Mouse (Mus musculus) embryonic facial prominence, embryonic 14.5 days (tissue): ENCODE data around the gene Nckap5l. TPM values are rescaled to one million over a fixed set of nuclear protein-coding genes. Genes with fewer than 3 reads are reported as not detected.
A peak's percentile ranks its signal among the peaks of the same experiment; 100 is the strongest.
"Not testable (repeated sequence)": the region's sequence is repeated elsewhere in the genome, so short reads cannot be mapped to it uniquely, and the experiment has no call there.

Experiments
- ATAC-seq: fragments of 200-750 bp; cut with Nextera tagmentation; 2 replicates; pipeline ENCODE4 v1.8.0; 2017; ENCODE audit warnings: low read depth, moderate number of reproducible peaks, moderate TSS enrichment
- DNase-seq: peaks from one replicate; pipeline ENCODE4 v3.0.0-alpha.2; 2015; ENCODE audit warnings: low spot score
- H3K27ac ChIP-seq: fragments of 300-500 bp; sonication (generic); replicated peaks from 2 replicates; pipeline ENCODE4 v1.5.1; 2014; ENCODE audit warnings: low read depth, mild to moderate bottlenecking, low read length, moderate library complexity
- H3K27me3 ChIP-seq: fragments of 300-500 bp; sonication (generic); replicated peaks from 2 replicates; pipeline ENCODE4 v1.6.1; 2014; ENCODE audit warnings: low read length; ENCODE audit not compliant: control insufficient read depth, insufficient read depth
- H3K36me3 ChIP-seq: fragments of 300-500 bp; sonication (generic); 2 replicates; pipeline ENCODE4 v1.6.1; 2014; ENCODE audit warnings: low read length, mixed read lengths; ENCODE audit not compliant: control insufficient read depth, insufficient read depth
- H3K4me1 ChIP-seq: fragments of 300-500 bp; sonication (generic); 2 replicates; pipeline ENCODE4 v1.6.1; 2014; ENCODE audit warnings: antibody characterized with exemption, low read length; ENCODE audit not compliant: control insufficient read depth, insufficient read depth
- H3K4me2 ChIP-seq: fragments of 300-500 bp; sonication (generic); 2 replicates; pipeline ENCODE4 v1.6.1; 2014; ENCODE audit warnings: low read depth, mild to moderate bottlenecking, low read length, moderate library complexity, mixed read lengths
- H3K4me3 ChIP-seq: fragments of 300-500 bp; sonication (generic); 2 replicates; pipeline ENCODE4 v1.5.1; 2014; ENCODE audit warnings: low read depth, mild to moderate bottlenecking, low read length
- H3K9ac ChIP-seq: fragments of 300-500 bp; sonication (generic); 2 replicates; pipeline ENCODE4 v1.6.1; 2014; ENCODE audit warnings: low read depth, mild to moderate bottlenecking, low read length, moderate library complexity, mixed read lengths
- H3K9me3 ChIP-seq: fragments of 300-500 bp; sonication (generic); 2 replicates; pipeline ENCODE4 v1.6.1; 2016; ENCODE audit warnings: low read length; ENCODE audit not compliant: control insufficient read depth
- WGBS: fragments of 180-500 bp; shearing (Covaris S2); extraction: QIAGEN DNeasy Blood & Tissue Kit; methylation state at CpG from one replicate; pipeline ENCODE4 v1.1.7; 2014; 5-methylcytosine and 5-hydroxymethylcytosine counted together
- polyA plus RNA-seq: library from polyadenylated mRNA; unstranded; fragments of >200 nt; fragmentation: Nextera tagmentation; extraction: Ambion mirVana; gene quantifications from 2 replicates; pipeline ENCODE4 v1.2.1, GENCODE M21; 2014

The Nckap5l gene
- polyA plus RNA-seq, 1 experiment from 2014 or later, result 12.5 TPM

- ATAC-seq (peak; percentile 100), DNase-seq (peak; percentile 100)
- H3K4me2 ChIP-seq, result peak within 1 kb of the TSS; percentile 85
- H3K9ac ChIP-seq, result peak within 1 kb of the TSS; percentile 89
- no peaks in the 10 kb centered on the region for H3K9me3 ChIP-seq
- no peaks in the 10 kb centered on the region for H3K36me3 ChIP-seq
- H3K4me1 ChIP-seq, result peaks cover 27% of the 10 kb centered on the region
- peak within 1 kb of the TSS; percentile 86 for H3K27ac ChIP-seq
- H3K4me3 ChIP-seq, result peak within 1 kb of the TSS; percentile 81
- 1% methylated on average over 40 of the region's 51 CpGs for WGBS
- no peaks in the 10 kb centered on the region for H3K27me3 ChIP-seq
Measured at GRCm38 (mm10) chr15:99392486-99393385, 64.8 kb downstream of the Nckap5l start, which contains the start of gene Tmbim6. TSS of gene Tmbim6 (plus strand) at chr15:99392882.

- ATAC-seq (no peak), DNase-seq (no peak)
- H3K9ac ChIP-seq, result peak overlapping the region; percentile 32
- no peaks in the 10 kb centered on the region for H3K27me3 ChIP-seq
- H3K9me3 ChIP-seq, result no peaks in the 10 kb centered on the region
- no peak overlapping the region; the same call in 1 of the 2 replicates for H3K27ac ChIP-seq
- 77% methylated on average over 6 of the region's 6 CpGs for WGBS
- H3K4me1 ChIP-seq, result peaks cover 27% of the 10 kb centered on the region
- H3K4me2 ChIP-seq, result peak overlapping the region; percentile 56
- H3K4me3 ChIP-seq, result peak overlapping the region; percentile 81
- H3K36me3 ChIP-seq, result no peaks in the 10 kb centered on the region
Measured at GRCm38 (mm10) chr15:99391975-99392374, 65.6 kb downstream of the Nckap5l start.

GRCm38 (mm10) chr15:99390472-99391401 lies 66.8 kb downstream of the Nckap5l start:
- no peak overlapping the region for H3K27ac ChIP-seq
- H3K9ac ChIP-seq, result no peak overlapping the region
- H3K4me3 ChIP-seq, result no peak overlapping the region
- DNase-seq, result no peak
- no peaks in the 10 kb centered on the region for H3K27me3 ChIP-seq
- 60% methylated on average over 7 of the region's 7 CpGs for WGBS
- ATAC-seq, result no peak
- no peaks in the 10 kb centered on the region for H3K36me3 ChIP-seq
- no peaks in the 10 kb centered on the region for H3K9me3 ChIP-seq
- H3K4me2 ChIP-seq, result no peak overlapping the region
- peaks cover 18% of the 10 kb centered on the region for H3K4me1 ChIP-seq

- Histone ChIP-seq H3K27me3 (no peaks in the 10 kb centered on the region), H3K4me2 (no peak overlapping the region), H3K9ac (no peak overlapping the region), H3K4me1 (no peaks in the 10 kb centered on the region), H3K36me3 (no peaks in the 10 kb centered on the region), H3K27ac (no peak overlapping the region), H3K9me3 (no peaks in the 10 kb centered on the region), H3K4me3 (no peak overlapping the region)
- DNase-seq (peak; percentile 45), ATAC-seq (no peak)
- 61% methylated on average over 4 of the region's 4 CpGs for WGBS
Measured at GRCm38 (mm10) chr15:99387976-99388375, 69.6 kb downstream of the Nckap5l start.

- DNase-seq (no peak), ATAC-seq (no peak)
- no peaks in the 10 kb centered on the region for H3K27me3 ChIP-seq
- H3K9me3 ChIP-seq, result no peaks in the 10 kb centered on the region
- H3K4me1 ChIP-seq, result no peaks in the 10 kb centered on the region
- H3K9ac ChIP-seq, result no peak overlapping the region
- H3K36me3 ChIP-seq, result no peaks in the 10 kb centered on the region
- H3K4me3 ChIP-seq, result no peak overlapping the region
- no peak overlapping the region for H3K4me2 ChIP-seq
- H3K27ac ChIP-seq, result no peak overlapping the region
- 70% methylated on average over 3 of the region's 3 CpGs for WGBS
Measured at GRCm38 (mm10) chr15:99386796-99387195, 70.8 kb downstream of the Nckap5l start.

GRCm38 (mm10) chr15:99386110-99386509 lies 71.4 kb downstream of the Nckap5l start:
- ATAC-seq, H3K9ac ChIP-seq, H3K27me3 ChIP-seq, H3K4me1 ChIP-seq, H3K9me3 ChIP-seq, H3K4me3 ChIP-seq, H3K4me2 ChIP-seq, H3K27ac ChIP-seq, H3K36me3 ChIP-seq, DNase-seq: not testable (repeated sequence)
- 73% methylated on average over 3 of the region's 3 CpGs for WGBS

- Histone ChIP-seq H3K4me3 (no peak overlapping the region), H3K27me3 (no peaks in the 10 kb centered on the region), H3K36me3 (no peaks in the 10 kb centered on the region), H3K4me2 (no peak overlapping the region), H3K9ac (no peak overlapping the region), H3K4me1 (no peaks in the 10 kb centered on the region), H3K27ac (0 out of 2 replicates have a peak overlapping the region, but pooled peaks have one; percentile 2), H3K9me3 (no peaks in the 10 kb centered on the region)
- 21% methylated on average over 6 of the region's 6 CpGs for WGBS
- DNase-seq, result peak; percentile 57
- ATAC-seq, result no peak
Measured at GRCm38 (mm10) chr15:99384071-99384470, 73.5 kb downstream of the Nckap5l start.

- Histone ChIP-seq H3K4me2 (no peak overlapping the region), H3K4me1 (no peaks in the 10 kb centered on the region), H3K27me3 (no peaks in the 10 kb centered on the region), H3K4me3 (no peak overlapping the region), H3K9ac (no peak overlapping the region), H3K36me3 (no peaks in the 10 kb centered on the region), H3K9me3 (peaks cover 5% of the 10 kb centered on the region; the same call in 1 of the 2 replicates), H3K27ac (no peak overlapping the region)
- no peak for ATAC-seq
- no peak for DNase-seq
Measured at GRCm38 (mm10) chr15:99382893-99383292, 74.7 kb downstream of the Nckap5l start.
